Mouse (Mus musculus) megakaryocyte, embryonic 14.5 days (primary cell): ENCODE data around the gene Mtmr3. TPM values are rescaled to one million over a fixed set of nuclear protein-coding genes. Genes with fewer than 3 reads are reported as not detected.

ENCODE experiments used
- H3K27me3 ChIP-seq: replicated peaks from 2 replicates; pipeline ENCODE3; 2012; ENCODE audit warnings: inconsistent platforms
- H3K36me3 ChIP-seq: replicated peaks from 2 replicates; pipeline ENCODE3; 2012; ENCODE audit warnings: low read length, inconsistent platforms, mixed read lengths
- H3K4me1 ChIP-seq: 2 replicates; pipeline ENCODE4 v1.6.1; 2012; ENCODE audit warnings: inconsistent platforms
- H3K4me3 ChIP-seq: replicated peaks from 2 replicates; pipeline ENCODE3; 2012; ENCODE audit warnings: moderate library complexity, mild to moderate bottlenecking, inconsistent platforms
- H3K9me3 ChIP-seq: 2 replicates; pipeline ENCODE4 v1.6.1; 2012; ENCODE audit warnings: inconsistent platforms
- FLI1 ChIP-seq: IDR thresholded peaks from 2 replicates; pipeline ENCODE4 v1.6.1; 2012; ENCODE audit warnings: low read length, inconsistent platforms, mixed read lengths
- GATA1 ChIP-seq: IDR thresholded peaks from 3 replicates; pipeline ENCODE4 v1.6.1; 2012; ENCODE audit warnings: mixed read lengths, low read length, inconsistent platforms, borderline replicate concordance
- polyA plus RNA-seq: library from polyadenylated mRNA; stranded (reverse); fragments of >175 nt; gene quantifications from 2 replicates; pipeline ENCODE4 v1.2.3, GENCODE M21; 2012; ENCODE audit warnings: low replicate concordance; ENCODE audit not compliant: insufficient read depth

The Mtmr3 gene
- polyA plus RNA-seq, 1 experiment, result 8.7 TPM

GRCm38 (mm10) chr11:4497501-4498118, 97.1 kb downstream of the Mtmr3 start:
- no peak for TF ChIP-seq GATA1
- no peak for TF ChIP-seq FLI1
- Histone ChIP-seq H3K4me3 (no peak overlapping the region), H3K9me3 (no peaks in the 10 kb centered on the region), H3K36me3 (peaks cover 96% of the 10 kb centered on the region), H3K4me1 (peaks cover 18% of the 10 kb centered on the region), H3K27me3 (no peaks in the 10 kb centered on the region)

- Histone ChIP-seq H3K9me3 (no peaks in the 10 kb centered on the region), H3K27me3 (no peaks in the 10 kb centered on the region), H3K4me1 (peaks cover 3% of the 10 kb centered on the region; the same call in 1 of the 2 replicates), H3K36me3 (peaks cover 98% of the 10 kb centered on the region), H3K4me3 (no peak overlapping the region)
- no peak for TF ChIP-seq GATA1
- no peak for TF ChIP-seq FLI1
These were observed 99.6 kb downstream of the Mtmr3 start for GRCm38 (mm10) chr11:4495021-4495540.

GRCm38 (mm10) chr11:4489207-4489606, 105.5 kb downstream of the Mtmr3 start:
- peaks cover 9% of the 10 kb centered on the region for H3K4me1 ChIP-seq
- H3K27me3 ChIP-seq, result no peaks in the 10 kb centered on the region
- H3K36me3 ChIP-seq, result peaks cover 100% of the 10 kb centered on the region
- H3K9me3 ChIP-seq, result no peaks in the 10 kb centered on the region
- TF ChIP-seq GATA1 (no peak), FLI1 (no peak)
- H3K4me3 ChIP-seq, result no peak overlapping the region

- H3K4me1 ChIP-seq, result peaks cover 9% of the 10 kb centered on the region
- H3K9me3 ChIP-seq, result no peaks in the 10 kb centered on the region
- H3K36me3 ChIP-seq, result peaks cover 100% of the 10 kb centered on the region
- H3K27me3 ChIP-seq, result no peaks in the 10 kb centered on the region
- H3K4me3 ChIP-seq, result no peak overlapping the region
- TF ChIP-seq GATA1, result no peak
- TF ChIP-seq FLI1, result no peak
These were observed 105.9 kb downstream of the Mtmr3 start for GRCm38 (mm10) chr11:4488798-4489197.

- Histone ChIP-seq H3K9me3 (no peaks in the 10 kb centered on the region), H3K27me3 (no peaks in the 10 kb centered on the region), H3K36me3 (peaks cover 100% of the 10 kb centered on the region), H3K4me3 (no peak overlapping the region), H3K4me1 (peaks cover 10% of the 10 kb centered on the region)
- TF ChIP-seq FLI1 (no peak), GATA1 (no peak)
These were observed 106.3 kb downstream of the Mtmr3 start for GRCm38 (mm10) chr11:4488367-4488766.

- peaks cover 100% of the 10 kb centered on the region for H3K36me3 ChIP-seq
- H3K4me1 ChIP-seq, result peaks cover 12% of the 10 kb centered on the region
- no peaks in the 10 kb centered on the region for H3K9me3 ChIP-seq
- TF ChIP-seq GATA1 (no peak), FLI1 (no peak)
- no peak overlapping the region for H3K4me3 ChIP-seq
- no peaks in the 10 kb centered on the region for H3K27me3 ChIP-seq
These were observed 107.2 kb downstream of the Mtmr3 start for GRCm38 (mm10) chr11:4487401-4487965.

GRCm38 (mm10) chr11:4484541-4484940, 110.1 kb downstream of the Mtmr3 start:
- Histone ChIP-seq H3K4me3 (no peak overlapping the region), H3K9me3 (no peaks in the 10 kb centered on the region), H3K27me3 (no peaks in the 10 kb centered on the region), H3K36me3 (peaks cover 100% of the 10 kb centered on the region), H3K4me1 (peaks cover 12% of the 10 kb centered on the region)
- no peak for TF ChIP-seq GATA1
- TF ChIP-seq FLI1, result no peak

GRCm38 (mm10) chr11:4482641-4483040, 112.0 kb downstream of the Mtmr3 start:
- no peaks in the 10 kb centered on the region for H3K9me3 ChIP-seq
- H3K4me3 ChIP-seq, result no peak overlapping the region
- TF ChIP-seq GATA1, result no peak
- TF ChIP-seq FLI1, result no peak
- peaks cover 97% of the 10 kb centered on the region for H3K36me3 ChIP-seq
- H3K4me1 ChIP-seq, result peaks cover 12% of the 10 kb centered on the region
- no peaks in the 10 kb centered on the region for H3K27me3 ChIP-seq

- TF ChIP-seq FLI1, result no peak
- TF ChIP-seq GATA1, result no peak
- H3K36me3 ChIP-seq, result peaks cover 44% of the 10 kb centered on the region
- peaks cover 3% of the 10 kb centered on the region for H3K27me3 ChIP-seq
- no peak overlapping the region for H3K4me3 ChIP-seq
- H3K9me3 ChIP-seq, result no peaks in the 10 kb centered on the region
- peaks cover 22% of the 10 kb centered on the region for H3K4me1 ChIP-seq
These were observed 118.4 kb downstream of the Mtmr3 start for GRCm38 (mm10) chr11:4476184-4476697.

- peak overlapping the region; percentile 54 for H3K4me3 ChIP-seq
- H3K4me1 ChIP-seq, result peaks cover 24% of the 10 kb centered on the region
- H3K36me3 ChIP-seq, result peaks cover 12% of the 10 kb centered on the region
These were observed 122.0 kb downstream of the Mtmr3 start for GRCm38 (mm10) chr11:4472464-4473179.

More at GRCm38 (mm10) chr11:4472464-4473179, 122.0 kb downstream of the Mtmr3 start:
- Histone ChIP-seq H3K9me3 (no peaks in the 10 kb centered on the region), H3K27me3 (peaks cover 5% of the 10 kb centered on the region)
- no peak for TF ChIP-seq FLI1
- no peak for TF ChIP-seq GATA1
